Mouse (Mus musculus) MEL-GATA-1-ER (cell line): ENCODE measurements around the gene Setd7.

ENCODE experiments used
- DNase-seq: peaks from one replicate; pipeline ENCODE4 v3.0.0-alpha.2; 2012; ENCODE audit warnings: low read depth; ENCODE audit errors: extremely low read depth

The Setd7 gene

GRCm38 (mm10) chr3:51517878-51518762 is 42.6 kb downstream of the Setd7 start:
- DNase-seq = peak; percentile 62

GRCm38 (mm10) chr3:51517467-51517866 is 43.2 kb downstream of the Setd7 start:
- peak; percentile 10 for DNase-seq

- no peak for DNase-seq
Observed at GRCm38 (mm10) chr3:51511983-51512382, 48.7 kb downstream of the Setd7 start.

- peak; percentile 88 for DNase-seq
Observed at GRCm38 (mm10) chr3:51510903-51511302, 49.8 kb downstream of the Setd7 start.

GRCm38 (mm10) chr3:51505465-51505864 is 55.2 kb downstream of the Setd7 start:
- no peak for DNase-seq

- no peak for DNase-seq
Observed at GRCm38 (mm10) chr3:51504385-51504952, 56.2 kb downstream of the Setd7 start.

- no peak for DNase-seq
Observed at GRCm38 (mm10) chr3:51499876-51500275, 60.8 kb downstream of the Setd7 start.

GRCm38 (mm10) chr3:51498659-51499058 is 62.0 kb downstream of the Setd7 start:
- DNase-seq = no peak

GRCm38 (mm10) chr3:51497978-51498377 is 62.7 kb downstream of the Setd7 start:
- DNase-seq = no peak

GRCm38 (mm10) chr3:51495646-51496045 is 65.0 kb downstream of the Setd7 start:
- no peak for DNase-seq

- no peak for DNase-seq
Observed at GRCm38 (mm10) chr3:51494466-51494865, 66.2 kb downstream of the Setd7 start.

- no peak for DNase-seq
Observed at GRCm38 (mm10) chr3:51493272-51493838, 67.3 kb downstream of the Setd7 start.

- no peak for DNase-seq
Observed at GRCm38 (mm10) chr3:51490088-51490753, 70.5 kb downstream of the Setd7 start.

- no peak for DNase-seq
Observed at GRCm38 (mm10) chr3:51486491-51487195, 74.0 kb downstream of the Setd7 start.

- no peak for DNase-seq
Observed at GRCm38 (mm10) chr3:51485347-51485746, 75.3 kb downstream of the Setd7 start.

- DNase-seq = no peak
Observed at GRCm38 (mm10) chr3:51484370-51484769, 76.3 kb downstream of the Setd7 start.

GRCm38 (mm10) chr3:51483741-51484359 is 76.8 kb downstream of the Setd7 start, which contains the start of gene Rab33b:
Gene Rab33b (plus strand): TSS chr3:51483920.
- peak; percentile 89 for DNase-seq

GRCm38 (mm10) chr3:51482781-51483180 is 77.9 kb downstream of the Setd7 start:
- DNase-seq = no peak

- DNase-seq = no peak
Observed at GRCm38 (mm10) chr3:51481881-51482280, 78.8 kb downstream of the Setd7 start.

- peak; percentile 53 for DNase-seq
Observed at GRCm38 (mm10) chr3:51481059-51481458, 79.6 kb downstream of the Setd7 start.

- DNase-seq = no peak
Observed at GRCm38 (mm10) chr3:51479893-51480292, 80.8 kb downstream of the Setd7 start.
